25 mouse cellular contexts compared by ENCODE assay signal in the genomic region with DNA sequence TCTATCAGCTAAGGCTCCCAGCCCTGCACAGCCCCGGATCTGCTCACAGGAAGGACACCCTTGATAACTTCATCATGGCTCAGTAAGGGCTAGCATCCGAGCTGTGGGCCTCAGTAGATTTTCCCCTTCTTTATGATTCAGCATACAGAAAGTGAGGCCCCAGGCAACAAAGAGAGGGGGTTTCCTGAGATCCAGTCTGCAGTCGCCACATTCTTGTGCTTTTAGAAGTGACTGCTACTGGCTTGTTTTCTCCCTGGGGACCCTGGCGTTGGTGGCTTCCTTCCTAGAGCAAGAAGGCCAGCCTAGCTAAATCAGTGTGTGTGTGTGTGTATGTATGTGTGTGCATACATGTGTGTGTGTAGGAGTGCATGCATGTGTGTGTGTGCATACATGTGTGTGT.
"Had no signal": no experiment of that assay in that cellular context is flagged by ENCODE, and none has a peak within 500 bp of the region (broad histone marks: within the 10 kb centered on the region; RNA-seq: fewer than 3 reads in every experiment).

No protein-coding gene starts in this region.

- DNase-seq: gastrocnemius, postnatal 14 days; gastrocnemius, postnatal 36 days; heart, adult 11 months; heart, adult 2 months; heart, postnatal 14 days; heart, postnatal 36 days; kidney, adult 11 months; kidney, adult 2 months; kidney, adult 9 months; kidney, postnatal 14 days; kidney, postnatal 36 days; layer of hippocampus, adult 9-11 months; layer of hippocampus, postnatal 36 days; left cerebral cortex, postnatal 4 days had no signal

- H3K9me3 ChIP-seq: heart, embryonic 13.5 days; heart, embryonic 15.5 days; hindbrain, embryonic 13.5 days; kidney, embryonic 15.5 days; limb, embryonic 13.5 days; limb, embryonic 15.5 days; liver, embryonic 12.5 days had no signal

- H3K4me1 ChIP-seq: hindbrain, embryonic 13.5 days; liver, embryonic 12.5 days had no signal

- H3K36me3 ChIP-seq: heart, embryonic 13.5 days; heart, embryonic 15.5 days; hindbrain, embryonic 13.5 days; kidney, embryonic 15.5 days; limb, embryonic 13.5 days; limb, embryonic 15.5 days; liver, embryonic 12.5 days had no signal

- H3K9ac ChIP-seq: heart, embryonic 13.5 days; heart, embryonic 15.5 days; hindbrain, embryonic 13.5 days; kidney, embryonic 15.5 days; limb, embryonic 13.5 days; limb, embryonic 15.5 days; liver, embryonic 12.5 days had no signal

- H3K27me3 ChIP-seq: heart, embryonic 13.5 days; heart, embryonic 15.5 days; hindbrain, embryonic 13.5 days; kidney, embryonic 15.5 days; limb, embryonic 13.5 days; limb, embryonic 15.5 days; liver, embryonic 12.5 days had no signal

- ATAC-seq: hindbrain, embryonic 16.5 days; intestine, embryonic 16.5 days; liver, embryonic 12.5 days had no signal

- H3K4me3 ChIP-seq: heart, adult 2 months; heart, embryonic 13.5 days; heart, embryonic 15.5 days; hindbrain, embryonic 13.5 days; kidney, embryonic 15.5 days; limb, embryonic 13.5 days; limb, embryonic 15.5 days; liver, embryonic 12.5 days had no signal

- H3K4me2 ChIP-seq: heart, embryonic 11.5 days; heart, embryonic 13.5 days; heart, embryonic 15.5 days; hindbrain, embryonic 13.5 days; kidney, embryonic 15.5 days; limb, embryonic 13.5 days; limb, embryonic 15.5 days; liver, embryonic 12.5 days had no signal

- H3K27ac ChIP-seq: heart, adult 2 months; heart, embryonic 13.5 days; heart, embryonic 15.5 days; hindbrain, embryonic 13.5 days; kidney, embryonic 15.5 days; kidney, postnatal 0 days; limb, embryonic 13.5 days; limb, embryonic 15.5 days; liver, embryonic 12.5 days had no signal
